10 mouse cellular contexts compared by ENCODE assay signal in genomic region chr5:117032130-117032529, GRCm38 (mm10).
DNase-seq lines count a peak whose midpoint lies in the region; ATAC-seq and TF ChIP-seq lines count a peak whose summit lies in the region.
"Had no signal": no experiment of that assay in that cellular context is flagged by ENCODE, and none has a peak within 500 bp of the region (broad histone marks: within the 10 kb centered on the region; RNA-seq: fewer than 3 reads in every experiment).

No protein-coding gene starts in this region.

- TF ChIP-seq POLR2A in kidney, adult 2 months (IDR thresholded peaks at IDR 0.05; ENCODE audit: low read depth, low read length) = no peak

- H3K4me3 ChIP-seq in hindbrain, embryonic 16.5 days (ENCODE audit: low read length) = no peak overlapping the region
- H3K4me3 ChIP-seq in hindbrain, embryonic 10.5 days = no peak overlapping the region
- H3K4me3 ChIP-seq in kidney, adult 2 months (ENCODE audit: insufficient read depth, low read depth, low read length) = no peak overlapping the region
- H3K4me3 ChIP-seq: heart, embryonic 15.5 days had no signal

- no peaks in the 10 kb centered on the region for H3K36me3 ChIP-seq in hindbrain, embryonic 16.5 days (ENCODE audit: control insufficient read depth, insufficient read depth, low read length)
- H3K36me3 ChIP-seq in hindbrain, embryonic 10.5 days = no peaks in the 10 kb centered on the region
- no peaks in the 10 kb centered on the region for H3K36me3 ChIP-seq in kidney, adult 2 months (ENCODE audit: control insufficient read depth, insufficient read depth, low read length)
- H3K36me3 ChIP-seq: heart, embryonic 15.5 days had no signal

- no peak for DNase-seq in hindbrain, embryonic 10.5 days (ENCODE audit: low spot score)
- peak; percentile 91 for DNase-seq in cerebellum, adult 9-10 months
- DNase-seq in layer of hippocampus, adult 9-10 months (ENCODE audit: low spot score) = peak; percentile 31
- peak; percentile 31 for DNase-seq in right cerebral cortex, postnatal 25 days
- DNase-seq in thymus, adult 18-20 months = no peak
- no peak for DNase-seq in kidney, adult 2 months
- DNase-seq in gastrocnemius, postnatal 25 days = no peak

- TF ChIP-seq CTCF in kidney, adult 2 months (conservative IDR thresholded peaks at IDR 0.05; ENCODE audit: insufficient read depth, insufficient read length, low read depth, low read length) = no peak

- no peak overlapping the region for H3K9ac ChIP-seq in hindbrain, embryonic 16.5 days (ENCODE audit: low read depth, low read length)
- H3K9ac ChIP-seq: heart, embryonic 15.5 days had no signal

- H3K9me3 ChIP-seq in hindbrain, embryonic 16.5 days (ENCODE audit: control insufficient read depth, low read length) = no peaks in the 10 kb centered on the region
- H3K9me3 ChIP-seq in hindbrain, embryonic 10.5 days = peaks cover 4% of the 10 kb centered on the region; the same call in 1 of the 2 replicates
- H3K9me3 ChIP-seq: heart, embryonic 15.5 days had no signal

- H3K27ac ChIP-seq in hindbrain, embryonic 16.5 days (ENCODE audit: low read depth, low read length) = no peak overlapping the region
- no peak overlapping the region for H3K27ac ChIP-seq in hindbrain, embryonic 10.5 days
- H3K27ac ChIP-seq in kidney, adult 2 months (ENCODE audit: insufficient read depth, low read depth, low read length) = no peak overlapping the region
- H3K27ac ChIP-seq: heart, embryonic 15.5 days had no signal

- no peak overlapping the region for H3K4me2 ChIP-seq in hindbrain, embryonic 16.5 days (ENCODE audit: low read length)
- H3K4me2 ChIP-seq: heart, embryonic 15.5 days; midbrain, embryonic 11.5 days had no signal

- WGBS in hindbrain, embryonic 16.5 days = 46% methylated on average over 10 of the region's 10 CpGs
- WGBS in hindbrain, embryonic 10.5 days = 81% methylated on average over 10 of the region's 10 CpGs
- 77% methylated on average over 10 of the region's 10 CpGs for WGBS in kidney, adult 2 months

- peak; percentile 84 for ATAC-seq in hindbrain, embryonic 16.5 days

- H3K27me3 ChIP-seq in hindbrain, embryonic 16.5 days (replicated peaks; ENCODE audit: control insufficient read depth, insufficient read depth, low read length) = no peaks in the 10 kb centered on the region
- H3K27me3 ChIP-seq in hindbrain, embryonic 10.5 days (ENCODE audit: insufficient read depth, poor library complexity, severe bottlenecking) = no peaks in the 10 kb centered on the region
- H3K27me3 ChIP-seq in kidney, adult 2 months (replicated peaks; ENCODE audit: control insufficient read depth, insufficient read depth, low read length) = no peaks in the 10 kb centered on the region
- H3K27me3 ChIP-seq: heart, embryonic 15.5 days had no signal

- no peaks in the 10 kb centered on the region for H3K4me1 ChIP-seq in hindbrain, embryonic 16.5 days (ENCODE audit: control insufficient read depth, insufficient read depth, low read depth, low read length)
- H3K4me1 ChIP-seq in hindbrain, embryonic 10.5 days (replicated peaks) = no peaks in the 10 kb centered on the region
- no peaks in the 10 kb centered on the region for H3K4me1 ChIP-seq in kidney, adult 2 months (ENCODE audit: control insufficient read depth, insufficient read depth, low read length)

Comparison
In these comparisons a context has a peak if more than half of its experiments do, and no peak if none do; other contexts are left out.
1. DNase-seq: peak in cerebellum, adult 9-10 months (single experiment), layer of hippocampus, adult 9-10 months (single experiment) and right cerebral cortex, postnatal 25 days (single experiment); none in hindbrain, embryonic 10.5 days (single experiment), thymus, adult 18-20 months (0 of 2), kidney, adult 2 months (single experiment) and gastrocnemius, postnatal 25 days (single experiment).